Mouse (Mus musculus): Measurements from ENCODE around the gene Lonp1.

The Lonp1 gene

GRCm38 (mm10) chr17:56592553-56592952 lies 34.1 kb downstream of the Lonp1 start:
- no peak for DNase-seq (ENCODE audit: low read depth, low spot score)

GRCm38 (mm10) chr17:56588921-56589320 lies 37.8 kb downstream of the Lonp1 start:
- DNase-seq (ENCODE audit: low read depth, low spot score), result no peak

- DNase-seq (ENCODE audit: low read depth, low spot score), result no peak
Observed at GRCm38 (mm10) chr17:56587773-56588172, 38.9 kb downstream of the Lonp1 start.

- DNase-seq (ENCODE audit: low read depth, low spot score), result peak; percentile 46
Observed at GRCm38 (mm10) chr17:56585171-56585821, 41.4 kb downstream of the Lonp1 start.

GRCm38 (mm10) chr17:56584257-56585130 lies 42.2 kb downstream of the Lonp1 start, which contains the start of the genes Safb2 and Safb:
TSS of gene Safb2 (minus strand) at chr17:56584585.
TSS of gene Safb (plus strand) at chr17:56584825.
- peak; percentile 100 for DNase-seq (ENCODE audit: low read depth, low spot score)

- DNase-seq (ENCODE audit: low read depth, low spot score), result no peak
Observed at GRCm38 (mm10) chr17:56583611-56584256, 43.0 kb downstream of the Lonp1 start.

- DNase-seq (ENCODE audit: low read depth, low spot score), result no peak
Observed at GRCm38 (mm10) chr17:56583071-56583470, 43.6 kb downstream of the Lonp1 start.

- DNase-seq (ENCODE audit: low read depth, low spot score), result no peak
Observed at GRCm38 (mm10) chr17:56572939-56573338, 53.7 kb downstream of the Lonp1 start.

- DNase-seq (ENCODE audit: low read depth, low spot score), result no peak
Observed at GRCm38 (mm10) chr17:56572154-56572553, 54.5 kb downstream of the Lonp1 start.

- DNase-seq (ENCODE audit: low read depth, low spot score), result no peak
Observed at GRCm38 (mm10) chr17:56570287-56570686, 56.4 kb downstream of the Lonp1 start.

- no peak for DNase-seq (ENCODE audit: low read depth, low spot score)
Observed at GRCm38 (mm10) chr17:56567370-56567769, 59.3 kb downstream of the Lonp1 start.

GRCm38 (mm10) chr17:56566918-56567317 lies 59.8 kb downstream of the Lonp1 start:
- no peak for DNase-seq (ENCODE audit: low read depth, low spot score)

GRCm38 (mm10) chr17:56566293-56566692 lies 60.4 kb downstream of the Lonp1 start:
- peak; percentile 51 for DNase-seq (ENCODE audit: low read depth, low spot score)
